Mouse (Mus musculus): ENCODE results near the gene Traf5. TPM values are rescaled to one million over a fixed set of nuclear protein-coding genes. Genes with fewer than 3 reads are reported as not detected.

The Traf5 gene
- total RNA-seq, 1 experiment, result 2.1 TPM

DNA sequence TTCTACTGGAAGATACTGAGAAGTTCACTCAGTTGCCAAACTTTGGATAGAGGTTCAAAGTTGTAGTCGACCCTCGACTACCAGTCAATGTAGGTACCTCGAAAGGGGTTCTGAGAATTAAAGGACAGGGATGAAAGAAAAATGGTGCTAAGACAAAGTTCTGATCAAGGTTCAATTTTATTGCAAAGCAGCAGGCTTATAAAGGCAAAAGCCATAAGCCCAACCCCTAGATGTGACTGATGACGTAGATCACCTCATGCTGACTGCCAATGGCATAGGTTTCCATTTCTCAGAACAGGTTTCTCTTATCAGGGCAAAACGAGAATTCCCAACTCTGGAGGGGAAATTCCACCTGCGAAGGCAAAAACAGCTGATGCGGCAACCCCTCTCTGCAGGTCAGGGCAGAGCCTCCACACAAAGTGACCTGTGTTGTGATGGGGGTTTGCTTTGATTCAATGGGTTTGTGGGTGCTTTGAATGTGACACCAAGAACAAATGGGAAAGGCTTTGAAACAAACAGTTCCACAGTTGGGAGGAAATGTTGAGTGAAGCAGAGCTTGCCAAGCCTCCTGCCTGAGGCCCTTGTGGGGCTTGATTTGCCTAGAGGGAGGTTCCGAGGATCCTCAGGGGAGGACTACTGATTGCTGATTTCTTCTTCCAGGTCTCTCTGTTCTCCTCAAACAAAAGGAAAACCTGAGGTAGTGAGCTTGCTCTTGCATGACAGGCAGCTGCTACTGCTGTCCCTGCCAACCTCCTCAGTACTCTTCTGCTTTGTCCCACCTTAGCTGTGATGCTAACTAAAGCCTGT, 105.5 kb downstream of the Traf5 start:
- H3K36me3 ChIP-seq (ENCODE audit: control insufficient read depth, insufficient read depth, low read length, poor library complexity, severe bottlenecking), result no peaks in the 10 kb centered on the region
- H3K4me1 ChIP-seq (ENCODE audit: control insufficient read depth in 2 of 2, insufficient read depth in 2 of 2, low read length in 2 of 2, poor library complexity in 1 of 2), result peaks cover 2% of the 10 kb centered on the region in 2 experiments; a peak in 2 of 4 replicates
- H3K27ac ChIP-seq (ENCODE audit: insufficient read depth, low read depth, low read length, poor library complexity, severe bottlenecking), result no peak overlapping the region
- H3K9ac ChIP-seq (ENCODE audit: insufficient read depth, low read depth, low read length, poor library complexity, severe bottlenecking), result no peak overlapping the region
- DNase-seq (ENCODE audit: low read depth, low spot score), result no peak
- no peak for TF ChIP-seq MAFK (IDR thresholded peaks at IDR 0.05; ENCODE audit: insufficient read depth, low read depth, low read length)
- no peak for TF ChIP-seq ZC3H11A (IDR thresholded peaks at IDR 0.05; ENCODE audit: borderline replicate concordance, low read depth, low read length)
- no peak for TF ChIP-seq HCFC1 (IDR thresholded peaks at IDR 0.05; ENCODE audit: borderline replicate concordance, insufficient read depth, low read length)
- no peak for TF ChIP-seq ZNF384 (IDR thresholded peaks at IDR 0.05; ENCODE audit: low read depth, low read length)
- TF ChIP-seq CHD2 (IDR thresholded peaks at IDR 0.05; ENCODE audit: low read depth, low read length), result no peak
- no peak overlapping the region for H3K4me3 ChIP-seq (ENCODE audit: insufficient read depth in 1 of 2, low read depth in 1 of 2, low read length in 2 of 2, poor library complexity in 1 of 2, severe bottlenecking in 1 of 2)
- no peaks in the 10 kb centered on the region for H3K9me3 ChIP-seq (ENCODE audit: control insufficient read depth, insufficient read depth, low read depth, low read length)
- in situ Hi-C loops (cut with MboI; ENCODE audit: low sequenced_read_pairs in 2 of 2, unreplicated experiment in 2 of 2), result no loop called here

DNA sequence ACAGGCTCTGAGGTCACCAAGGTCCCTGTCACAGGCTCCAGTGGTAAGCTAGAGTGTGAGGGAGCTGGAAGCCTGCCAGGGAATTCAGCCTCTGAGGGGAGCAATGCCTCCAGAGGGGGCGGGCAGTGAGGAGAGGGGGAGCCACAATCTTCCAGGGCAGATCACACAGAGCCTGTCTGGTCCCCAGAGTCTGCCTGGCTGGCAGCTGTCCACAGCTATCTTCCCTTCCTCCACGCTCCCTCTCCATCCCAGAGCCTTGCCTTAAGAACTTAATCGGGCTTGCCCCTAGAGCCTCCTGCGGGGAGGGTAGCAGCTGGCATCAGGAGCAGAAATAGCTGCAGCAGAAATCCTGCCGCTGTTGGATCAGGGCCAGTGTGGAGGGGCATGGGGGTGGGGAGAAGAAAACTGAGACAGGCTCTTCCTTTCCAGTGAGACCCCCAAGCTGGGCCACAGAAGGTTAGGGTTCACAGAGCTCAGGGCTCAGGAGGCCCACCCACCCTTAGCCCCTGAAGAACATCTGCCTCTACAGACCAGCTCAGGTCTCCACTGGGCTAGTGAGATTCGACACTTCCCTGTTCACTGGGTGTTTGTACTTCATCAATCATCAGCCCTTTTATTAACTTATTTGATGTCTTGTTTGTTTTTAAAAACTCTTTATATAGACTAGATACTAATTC, 110.8 kb downstream of the Traf5 start:
- TF ChIP-seq CHD2 (IDR thresholded peaks at IDR 0.05; ENCODE audit: low read depth, low read length) (no peak), HCFC1 (IDR thresholded peaks at IDR 0.05; ENCODE audit: borderline replicate concordance, insufficient read depth, low read length) (no peak), ZNF384 (IDR thresholded peaks at IDR 0.05; ENCODE audit: low read depth, low read length) (no peak), MAFK (IDR thresholded peaks at IDR 0.05; ENCODE audit: insufficient read depth, low read depth, low read length) (no peak), ZC3H11A (IDR thresholded peaks at IDR 0.05; ENCODE audit: borderline replicate concordance, low read depth, low read length) (no peak)
- no peaks in the 10 kb centered on the region for H3K9me3 ChIP-seq (ENCODE audit: control insufficient read depth, insufficient read depth, low read depth, low read length)
- H3K4me1 ChIP-seq (ENCODE audit: control insufficient read depth in 2 of 2, insufficient read depth in 2 of 2, low read length in 2 of 2, poor library complexity in 1 of 2), result no peaks in the 10 kb centered on the region
- no peak overlapping the region for H3K4me3 ChIP-seq (ENCODE audit: insufficient read depth in 1 of 2, low read depth in 1 of 2, low read length in 2 of 2, poor library complexity in 1 of 2, severe bottlenecking in 1 of 2)
- no peak overlapping the region for H3K27ac ChIP-seq (ENCODE audit: insufficient read depth, low read depth, low read length, poor library complexity, severe bottlenecking)
- H3K9ac ChIP-seq (ENCODE audit: insufficient read depth, low read depth, low read length, poor library complexity, severe bottlenecking), result no peak overlapping the region
- H3K36me3 ChIP-seq (ENCODE audit: control insufficient read depth, insufficient read depth, low read length, poor library complexity, severe bottlenecking), result no peaks in the 10 kb centered on the region
- in situ Hi-C loops (cut with MboI; ENCODE audit: low sequenced_read_pairs in 2 of 2, unreplicated experiment in 2 of 2), result no loop called here
- DNase-seq (ENCODE audit: low read depth, low spot score), result no peak

DNA sequence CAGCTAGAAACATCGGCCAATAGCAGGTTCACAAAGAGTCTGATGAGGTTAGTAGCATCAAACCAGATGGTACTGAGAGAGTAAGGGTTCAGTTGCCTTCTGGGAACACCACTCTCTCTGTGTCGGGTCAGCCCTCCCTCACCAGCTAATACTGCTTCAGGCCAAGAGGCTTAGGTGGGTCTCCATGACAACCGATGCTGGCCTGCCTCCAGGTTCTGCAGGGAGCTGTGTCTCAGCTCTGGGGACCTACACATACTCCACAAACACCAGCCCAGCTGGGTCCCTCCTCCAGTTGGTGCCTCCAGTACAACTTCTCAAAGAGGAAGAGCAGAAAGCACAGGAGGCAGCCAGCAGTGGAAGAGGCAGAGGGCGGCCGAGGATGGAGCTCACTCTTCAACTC, 115.2 kb downstream of the Traf5 start, which contains the start of gene Rd3:
TSS of gene Rd3 (plus strand) at position 184 of the 400 bp plus-strand sequence.
- DNase-seq (ENCODE audit: low read depth, low spot score), result no peak

DNA sequence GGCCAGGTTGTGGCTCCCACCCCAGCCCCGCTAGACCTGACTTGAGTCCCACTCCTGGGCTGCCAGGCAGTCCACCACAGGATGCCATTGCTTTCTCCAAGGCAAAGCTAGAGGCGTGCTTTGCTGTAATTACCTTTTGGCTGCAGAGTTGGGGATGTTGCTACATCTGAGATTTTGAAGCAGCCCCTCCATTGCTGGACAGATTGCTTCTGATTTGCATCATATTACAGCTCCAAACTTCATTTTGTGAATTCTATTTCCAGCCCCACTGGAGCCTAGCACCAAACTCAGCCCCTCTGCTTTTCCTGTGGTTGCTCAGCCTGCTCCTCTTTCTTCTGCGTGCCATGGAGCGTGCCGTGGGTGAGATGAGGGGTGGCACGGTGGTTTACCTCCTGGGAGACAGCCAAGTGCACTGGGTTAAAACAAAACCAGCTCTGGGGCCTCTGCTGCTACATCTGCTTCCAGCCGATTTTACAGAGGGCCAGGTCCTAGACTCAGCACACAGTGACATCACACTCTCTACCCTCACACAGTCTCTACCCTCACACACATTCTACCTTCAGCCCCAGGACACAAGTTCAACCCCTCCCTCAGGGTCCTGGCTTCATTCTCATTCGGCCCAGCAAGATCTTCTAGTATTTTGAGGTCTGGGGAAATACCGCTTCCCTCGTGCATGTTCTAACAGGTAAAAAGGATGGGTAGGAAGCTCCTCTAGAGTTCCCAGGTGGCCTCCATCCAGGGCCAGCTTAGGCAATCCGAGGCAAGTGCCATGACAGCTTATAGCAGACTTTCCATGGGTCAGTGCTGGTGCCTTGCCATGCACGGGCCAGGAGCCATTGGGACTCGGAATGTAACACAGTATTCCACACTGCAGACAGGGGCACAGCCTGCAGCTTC, 117.6 kb downstream of the Traf5 start:
- DNase-seq (ENCODE audit: low read depth, low spot score), result no peak
- Histone ChIP-seq H3K9ac (ENCODE audit: insufficient read depth, low read depth, low read length, poor library complexity, severe bottlenecking) (no peak overlapping the region), H3K4me3 (ENCODE audit: insufficient read depth in 1 of 2, low read depth in 1 of 2, low read length in 2 of 2, poor library complexity in 1 of 2, severe bottlenecking in 1 of 2) (no peak overlapping the region), H3K27ac (ENCODE audit: insufficient read depth, low read depth, low read length, poor library complexity, severe bottlenecking) (no peak overlapping the region), H3K36me3 (ENCODE audit: control insufficient read depth, insufficient read depth, low read length, poor library complexity, severe bottlenecking) (no peaks in the 10 kb centered on the region), H3K4me1 (ENCODE audit: control insufficient read depth in 2 of 2, insufficient read depth in 2 of 2, low read length in 2 of 2, poor library complexity in 1 of 2) (no peaks in the 10 kb centered on the region), H3K9me3 (ENCODE audit: control insufficient read depth, insufficient read depth, low read depth, low read length) (no peaks in the 10 kb centered on the region)
- TF ChIP-seq CHD2 (IDR thresholded peaks at IDR 0.05; ENCODE audit: low read depth, low read length) (no peak), HCFC1 (IDR thresholded peaks at IDR 0.05; ENCODE audit: borderline replicate concordance, insufficient read depth, low read length) (no peak), ZNF384 (IDR thresholded peaks at IDR 0.05; ENCODE audit: low read depth, low read length) (no peak), ZC3H11A (IDR thresholded peaks at IDR 0.05; ENCODE audit: borderline replicate concordance, low read depth, low read length) (no peak), MAFK (IDR thresholded peaks at IDR 0.05; ENCODE audit: insufficient read depth, low read depth, low read length) (no peak)
- in situ Hi-C loops (cut with MboI; ENCODE audit: low sequenced_read_pairs in 2 of 2, unreplicated experiment in 2 of 2), result no loop called here

More for the DNA sequence above, 115.2 kb downstream of the Traf5 start, which contains the start of gene Rd3:
- TF ChIP-seq ZNF384 (IDR thresholded peaks at IDR 0.05; ENCODE audit: low read depth, low read length) (no peak), CHD2 (IDR thresholded peaks at IDR 0.05; ENCODE audit: low read depth, low read length) (no peak), HCFC1 (IDR thresholded peaks at IDR 0.05; ENCODE audit: borderline replicate concordance, insufficient read depth, low read length) (no peak), ZC3H11A (IDR thresholded peaks at IDR 0.05; ENCODE audit: borderline replicate concordance, low read depth, low read length) (no peak), MAFK (IDR thresholded peaks at IDR 0.05; ENCODE audit: insufficient read depth, low read depth, low read length) (no peak)
- Histone ChIP-seq H3K4me1 (ENCODE audit: control insufficient read depth in 2 of 2, insufficient read depth in 2 of 2, low read length in 2 of 2, poor library complexity in 1 of 2) (no peaks in the 10 kb centered on the region), H3K9ac (ENCODE audit: insufficient read depth, low read depth, low read length, poor library complexity, severe bottlenecking) (no peak within 1 kb of the TSS), H3K27ac (ENCODE audit: insufficient read depth, low read depth, low read length, poor library complexity, severe bottlenecking) (no peak within 1 kb of the TSS), H3K36me3 (ENCODE audit: control insufficient read depth, insufficient read depth, low read length, poor library complexity, severe bottlenecking) (no peaks in the 10 kb centered on the region), H3K9me3 (ENCODE audit: control insufficient read depth, insufficient read depth, low read depth, low read length) (no peaks in the 10 kb centered on the region), H3K4me3 (ENCODE audit: insufficient read depth in 1 of 2, low read depth in 1 of 2, low read length in 2 of 2, poor library complexity in 1 of 2, severe bottlenecking in 1 of 2) (no peak within 1 kb of the TSS)
- in situ Hi-C loops (cut with MboI; ENCODE audit: low sequenced_read_pairs in 2 of 2, unreplicated experiment in 2 of 2), result no loop called here
